Mouse (Mus musculus): ENCODE measurements around the gene Commd1. TPM values are rescaled to one million over a fixed set of nuclear protein-coding genes. Genes with fewer than 3 reads are reported as not detected.

The Commd1 gene
- polyA plus RNA-seq, 1 experiment from 2014 or later, result 367 TPM

DNA sequence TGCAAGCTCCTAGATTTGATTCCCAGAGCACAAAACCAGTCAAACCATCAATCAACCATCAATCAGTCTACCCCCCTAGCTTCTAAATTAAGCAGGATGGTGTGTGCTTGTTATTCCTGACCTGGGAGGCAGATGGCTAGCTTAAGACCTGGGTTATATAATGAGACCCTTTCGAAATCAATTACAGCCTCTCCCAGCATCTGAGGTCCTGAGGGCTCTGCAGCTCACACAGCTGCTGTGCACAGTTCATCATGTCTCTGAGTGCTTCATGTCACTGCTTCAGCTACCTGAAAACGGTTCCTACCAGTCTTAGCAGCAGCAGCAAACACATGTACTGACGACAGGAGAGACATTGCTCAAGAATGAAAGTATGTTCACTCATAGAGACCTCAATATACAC is 89.1 kb downstream of the Commd1 start:
- Histone ChIP-seq H3K27me3 (replicated peaks; ENCODE audit: low read depth, poor library complexity, severe bottlenecking) (no peaks in the 10 kb centered on the region), H3K4me3 (no peak overlapping the region), H3K36me3 (replicated peaks) (peaks cover 1% of the 10 kb centered on the region; the same call in 1 of the 2 replicates), H3K4me1 (peaks cover 4% of the 10 kb centered on the region; the same call in 1 of the 2 replicates), H3K9me3 (no peaks in the 10 kb centered on the region), H3K27ac (replicated peaks) (no peak overlapping the region)
- WGBS, result 66% methylated on average over 3 of the region's 3 CpGs
- no peak for DNase-seq (ENCODE audit: low spot score)

GRCm38 (mm10) chr11:22892466-22892865 is 89.7 kb downstream of the Commd1 start:
- Histone ChIP-seq H3K36me3 (replicated peaks) (no peaks in the 10 kb centered on the region), H3K27ac (replicated peaks) (no peak overlapping the region), H3K27me3 (replicated peaks; ENCODE audit: low read depth, poor library complexity, severe bottlenecking) (no peaks in the 10 kb centered on the region), H3K4me1 (peaks cover 4% of the 10 kb centered on the region; the same call in 1 of the 2 replicates), H3K4me3 (no peak overlapping the region), H3K9me3 (no peaks in the 10 kb centered on the region)
- DNase-seq (ENCODE audit: low spot score), result no peak
- 73% methylated on average over 6 of the region's 6 CpGs for WGBS

DNA sequence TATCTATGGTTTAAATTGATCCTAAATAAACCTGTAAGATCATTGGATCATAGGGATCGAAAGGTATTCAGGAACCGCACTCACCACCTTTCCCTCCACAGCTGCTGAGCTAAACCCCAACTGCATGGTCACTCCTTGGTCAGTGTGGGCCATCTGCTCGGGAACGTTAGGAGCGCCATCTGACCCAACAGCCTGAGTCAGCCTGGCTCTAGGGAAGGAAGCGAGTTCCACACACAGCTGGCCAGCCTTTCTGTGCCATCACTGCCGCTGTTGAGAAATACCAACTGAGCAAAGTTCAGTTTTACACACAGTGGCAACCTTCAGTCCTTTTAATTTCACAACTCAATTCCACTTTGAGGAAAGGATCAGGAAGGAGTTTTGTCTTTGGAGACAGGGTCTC is 90.3 kb downstream of the Commd1 start:
- Histone ChIP-seq H3K4me3 (no peak overlapping the region), H3K9me3 (no peaks in the 10 kb centered on the region), H3K4me1 (peaks cover 4% of the 10 kb centered on the region; the same call in 1 of the 2 replicates), H3K36me3 (replicated peaks) (no peaks in the 10 kb centered on the region), H3K27ac (replicated peaks) (no peak overlapping the region), H3K27me3 (replicated peaks; ENCODE audit: low read depth, poor library complexity, severe bottlenecking) (no peaks in the 10 kb centered on the region)
- no peak for DNase-seq (ENCODE audit: low spot score)
- WGBS, result 90% methylated on average over 7 of the region's 7 CpGs

DNA sequence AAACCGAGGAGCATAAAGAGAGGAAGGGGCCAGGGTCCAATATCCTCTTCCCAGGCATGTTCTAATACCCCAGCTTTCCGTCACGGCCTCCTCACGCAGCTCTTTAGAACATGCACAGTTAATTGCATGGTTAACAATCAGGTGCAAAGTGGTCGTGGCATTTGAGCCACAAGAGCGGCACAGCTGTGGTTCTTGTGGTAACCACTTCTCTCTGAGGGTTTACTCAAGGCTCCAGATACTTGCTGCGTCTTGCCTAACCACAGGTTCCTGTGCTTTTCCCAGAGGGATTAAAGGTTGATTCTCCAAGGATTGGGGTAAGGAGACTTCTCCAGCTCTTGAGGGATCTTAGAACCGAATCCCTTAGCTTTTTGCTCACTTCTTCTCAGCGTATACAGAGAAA is 90.9 kb downstream of the Commd1 start:
- Histone ChIP-seq H3K27ac (replicated peaks) (no peak overlapping the region), H3K4me1 (peaks cover 4% of the 10 kb centered on the region; the same call in 1 of the 2 replicates), H3K9me3 (no peaks in the 10 kb centered on the region), H3K4me3 (no peak overlapping the region), H3K27me3 (replicated peaks; ENCODE audit: low read depth, poor library complexity, severe bottlenecking) (no peaks in the 10 kb centered on the region), H3K36me3 (replicated peaks) (no peaks in the 10 kb centered on the region)
- WGBS, result 84% methylated on average over 9 of the region's 9 CpGs
- no peak for DNase-seq (ENCODE audit: low spot score)

DNA sequence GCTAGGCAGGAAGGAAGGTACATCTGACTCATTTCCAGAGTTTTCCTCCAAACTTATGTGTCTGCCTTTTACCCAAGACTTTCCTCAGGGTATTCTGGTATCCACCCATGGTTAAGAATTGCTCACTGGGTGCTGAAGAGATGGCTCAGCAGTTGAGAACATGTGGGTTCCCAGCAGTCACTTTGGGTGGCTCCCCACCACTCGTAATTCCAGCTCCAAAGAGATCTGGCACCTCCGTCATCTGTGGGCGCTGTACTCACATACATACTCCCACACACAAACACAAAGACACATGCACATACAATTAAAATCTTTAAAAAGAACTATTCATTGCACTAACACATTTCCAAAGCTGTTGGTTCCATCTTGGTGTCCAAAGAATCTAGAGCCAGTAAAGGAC is 93.0 kb downstream of the Commd1 start:
- 93% methylated on average over 3 of the region's 3 CpGs for WGBS
- peaks cover 4% of the 10 kb centered on the region; the same call in 1 of the 2 replicates for H3K4me1 ChIP-seq
- no peaks in the 10 kb centered on the region for H3K36me3 ChIP-seq (replicated peaks)
- H3K27ac ChIP-seq (replicated peaks), result no peak overlapping the region
- DNase-seq (ENCODE audit: low spot score), result no peak
- H3K9me3 ChIP-seq, result no peaks in the 10 kb centered on the region
- no peak overlapping the region for H3K4me3 ChIP-seq
- no peaks in the 10 kb centered on the region for H3K27me3 ChIP-seq (replicated peaks; ENCODE audit: low read depth, poor library complexity, severe bottlenecking)

GRCm38 (mm10) chr11:22886991-22887390 is 95.2 kb downstream of the Commd1 start:
- 93% methylated on average over 4 of the region's 4 CpGs for WGBS
- H3K27ac ChIP-seq (replicated peaks), result no peak overlapping the region
- no peak overlapping the region for H3K4me3 ChIP-seq
- no peak for DNase-seq (ENCODE audit: low spot score)
- no peaks in the 10 kb centered on the region for H3K4me1 ChIP-seq
- H3K36me3 ChIP-seq (replicated peaks), result no peaks in the 10 kb centered on the region
- no peaks in the 10 kb centered on the region for H3K27me3 ChIP-seq (replicated peaks; ENCODE audit: low read depth, poor library complexity, severe bottlenecking)
- no peaks in the 10 kb centered on the region for H3K9me3 ChIP-seq

DNA sequence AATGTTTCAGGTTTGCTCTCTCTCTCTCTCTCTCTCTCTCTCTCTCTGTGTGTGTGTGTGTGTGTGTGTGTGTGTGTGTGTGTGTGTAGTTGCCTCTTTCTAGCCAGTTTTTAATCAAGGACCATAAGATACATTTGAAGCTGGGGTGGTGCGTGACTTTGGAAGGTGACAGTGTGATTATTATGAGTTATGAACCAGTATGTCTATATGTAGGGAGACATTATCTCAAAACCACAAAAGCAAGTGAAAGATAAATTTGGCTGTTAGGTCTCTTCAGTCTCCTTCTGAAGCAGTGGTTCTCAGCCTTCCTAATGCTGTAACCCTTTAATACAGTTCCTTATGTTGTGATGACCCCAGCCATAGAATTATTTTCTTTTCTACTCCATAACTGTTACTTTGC is 96.8 kb downstream of the Commd1 start:
- no peaks in the 10 kb centered on the region for H3K9me3 ChIP-seq
- 97% methylated on average over 1 of the region's 1 CpGs for WGBS
- H3K36me3 ChIP-seq (replicated peaks), result no peaks in the 10 kb centered on the region
- H3K27ac ChIP-seq (replicated peaks), result no peak overlapping the region
- no peak overlapping the region for H3K4me3 ChIP-seq
- no peaks in the 10 kb centered on the region for H3K4me1 ChIP-seq
- DNase-seq (ENCODE audit: low spot score), result no peak
- H3K27me3 ChIP-seq (replicated peaks; ENCODE audit: low read depth, poor library complexity, severe bottlenecking), result no peaks in the 10 kb centered on the region

- no peak overlapping the region for H3K4me3 ChIP-seq
- H3K27ac ChIP-seq (replicated peaks), result no peak overlapping the region
- H3K9me3 ChIP-seq, result no peaks in the 10 kb centered on the region
- H3K4me1 ChIP-seq, result no peaks in the 10 kb centered on the region
- DNase-seq (ENCODE audit: low spot score), result no peak
- no peaks in the 10 kb centered on the region for H3K27me3 ChIP-seq (replicated peaks; ENCODE audit: low read depth, poor library complexity, severe bottlenecking)
- H3K36me3 ChIP-seq (replicated peaks), result no peaks in the 10 kb centered on the region
- WGBS, result 80% methylated on average over 2 of the region's 2 CpGs
These were observed 98.5 kb downstream of the Commd1 start for GRCm38 (mm10) chr11:22883676-22884075.

GRCm38 (mm10) chr11:22882926-22883325 is 99.3 kb downstream of the Commd1 start:
- no peaks in the 10 kb centered on the region for H3K36me3 ChIP-seq (replicated peaks)
- no peak overlapping the region for H3K4me3 ChIP-seq
- no peak overlapping the region for H3K27ac ChIP-seq (replicated peaks)
- no peaks in the 10 kb centered on the region for H3K9me3 ChIP-seq
- H3K4me1 ChIP-seq, result no peaks in the 10 kb centered on the region
- no peaks in the 10 kb centered on the region for H3K27me3 ChIP-seq (replicated peaks; ENCODE audit: low read depth, poor library complexity, severe bottlenecking)
- no peak for DNase-seq (ENCODE audit: low spot score)

DNA sequence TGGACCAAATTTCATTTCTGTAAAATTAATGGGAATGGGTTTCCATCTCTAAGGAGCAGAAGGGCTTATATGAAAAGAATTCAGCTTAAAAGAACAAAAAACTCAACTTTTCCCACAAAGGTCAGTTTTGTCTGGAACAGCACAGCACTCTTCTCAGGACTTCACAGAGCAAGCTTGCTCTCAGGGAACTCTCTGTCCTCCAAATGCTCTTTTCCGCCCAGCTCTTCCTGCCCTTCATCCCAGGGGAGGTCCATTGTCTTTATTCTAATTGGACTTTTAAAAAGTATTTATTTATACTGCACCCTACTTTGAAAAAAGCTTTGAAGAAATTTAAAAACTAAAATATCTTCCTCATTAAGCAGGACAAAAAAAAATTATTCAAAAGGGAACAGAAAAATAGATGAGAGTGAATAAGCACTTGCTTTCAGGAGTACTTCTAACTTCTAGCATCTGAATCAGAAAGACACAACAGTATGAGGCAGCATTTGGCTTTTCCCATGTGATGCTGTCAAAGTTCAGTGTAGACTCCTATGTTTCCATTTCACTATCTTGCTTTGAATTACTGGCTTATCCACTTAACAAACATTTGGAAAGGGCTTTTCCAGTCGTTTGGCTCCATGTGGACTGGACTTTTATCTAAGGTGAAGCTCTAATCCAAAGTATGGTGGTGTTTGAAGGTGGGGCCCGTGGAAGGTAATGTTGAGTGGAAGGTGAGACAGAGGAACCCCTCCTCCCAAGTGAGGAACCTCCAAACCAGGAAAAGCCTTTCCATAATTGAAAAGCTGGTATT is 101.6 kb downstream of the Commd1 start:
- Histone ChIP-seq H3K4me1 (no peaks in the 10 kb centered on the region), H3K4me3 (no peak overlapping the region), H3K27ac (replicated peaks) (no peak overlapping the region), H3K9me3 (no peaks in the 10 kb centered on the region), H3K27me3 (replicated peaks; ENCODE audit: low read depth, poor library complexity, severe bottlenecking) (no peaks in the 10 kb centered on the region), H3K36me3 (replicated peaks) (no peaks in the 10 kb centered on the region)
- WGBS, result 67% methylated on average over 3 of the region's 3 CpGs
- no peak for DNase-seq (ENCODE audit: low spot score)

DNA sequence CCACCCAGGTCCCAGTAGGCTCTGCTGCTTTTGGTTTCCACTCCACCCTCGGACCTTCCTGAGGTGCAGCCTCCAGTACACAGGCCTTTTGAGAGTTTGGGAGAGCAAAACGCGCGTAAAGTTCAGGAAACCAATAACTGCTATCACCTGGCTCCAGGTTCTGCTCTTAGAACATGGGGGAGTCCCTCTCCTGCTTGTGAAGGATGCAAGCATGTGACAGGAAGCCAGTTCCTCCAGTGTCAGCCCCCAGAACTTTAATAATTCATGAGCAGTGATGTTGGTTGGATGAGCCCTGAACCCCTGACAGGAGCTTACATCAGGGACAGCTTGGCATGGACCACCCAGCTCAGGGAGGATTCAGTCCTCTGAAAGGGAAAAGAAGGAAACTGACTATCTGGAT is 102.5 kb downstream of the Commd1 start:
- no peak for DNase-seq (ENCODE audit: low spot score)
- H3K4me1 ChIP-seq, result peaks cover 8% of the 10 kb centered on the region; the same call in 1 of the 2 replicates
- H3K4me3 ChIP-seq, result no peak overlapping the region
- WGBS, result 84% methylated on average over 4 of the region's 4 CpGs
- H3K27ac ChIP-seq (replicated peaks), result no peak overlapping the region
- H3K9me3 ChIP-seq, result no peaks in the 10 kb centered on the region
- H3K27me3 ChIP-seq (replicated peaks; ENCODE audit: low read depth, poor library complexity, severe bottlenecking), result no peaks in the 10 kb centered on the region
- no peaks in the 10 kb centered on the region for H3K36me3 ChIP-seq (replicated peaks)

GRCm38 (mm10) chr11:22876680-22877330 is 105.4 kb downstream of the Commd1 start:
- no peak for DNase-seq (ENCODE audit: low spot score)
- Histone ChIP-seq H3K27me3 (replicated peaks; ENCODE audit: low read depth, poor library complexity, severe bottlenecking) (no peaks in the 10 kb centered on the region), H3K4me1 (peaks cover 17% of the 10 kb centered on the region; the same call in 1 of the 2 replicates), H3K27ac (replicated peaks) (no peak overlapping the region), H3K9me3 (no peaks in the 10 kb centered on the region), H3K4me3 (no peak overlapping the region), H3K36me3 (replicated peaks) (no peaks in the 10 kb centered on the region)
- 91% methylated on average over 3 of the region's 3 CpGs for WGBS

- Histone ChIP-seq H3K9me3 (no peaks in the 10 kb centered on the region), H3K4me3 (no peak overlapping the region), H3K4me1 (peaks cover 17% of the 10 kb centered on the region; the same call in 1 of the 2 replicates), H3K27me3 (replicated peaks; ENCODE audit: low read depth, poor library complexity, severe bottlenecking) (no peaks in the 10 kb centered on the region), H3K27ac (replicated peaks) (no peak overlapping the region), H3K36me3 (replicated peaks) (no peaks in the 10 kb centered on the region)
- WGBS, result 74% methylated on average over 4 of the region's 4 CpGs
- no peak for DNase-seq (ENCODE audit: low spot score)
These were observed 106.9 kb downstream of the Commd1 start for GRCm38 (mm10) chr11:22875279-22875678.

Measured in embryonic facial prominence, embryonic 10.5 days (tissue).